Mouse (Mus musculus) macrophage (primary cell): ENCODE measurements around the gene Slc9a6. TPM values are rescaled to one million over a fixed set of nuclear protein-coding genes. Genes with fewer than 3 reads are reported as not detected.

Source experiments
- H3K27ac ChIP-seq: fragments of 350-480 bp; formaldehyde crosslinking; 2 replicates; pipeline ENCODE4 v1.9.0; 2021
- H3K36me3 ChIP-seq: fragments of 350-480 bp; formaldehyde crosslinking; 2 replicates; pipeline ENCODE4 v1.9.0; 2021; ENCODE audit errors: inconsistent target
- H3K4me3 ChIP-seq: fragments of 350-480 bp; formaldehyde crosslinking; 2 replicates; pipeline ENCODE4 v1.9.0; 2021; ENCODE audit errors: inconsistent target
- H3K79me2 ChIP-seq: fragments of 350-480 bp; formaldehyde crosslinking; 2 replicates; pipeline ENCODE4 v1.9.0; 2021; ENCODE audit errors: inconsistent target
- WGBS: methylation state at CpG from one replicate; pipeline ENCODE4 v1.1.7; 2026; ENCODE audit warnings: inconsistent platforms; ENCODE audit not compliant: missing documents; 5-methylcytosine and 5-hydroxymethylcytosine counted together
- polyA plus RNA-seq: library from polyadenylated mRNA; stranded (reverse); fragments of 250-400 nt; gene quantifications from 3 replicates; pipeline ENCODE4 v1.2.4, GENCODE M21; 2018; ENCODE audit warnings: inconsistent platforms

Gene Slc9a6
- polyA plus RNA-seq, 1 experiment from 2014 or later, result 11.7 TPM

GRCm38 (mm10) chrX:56683521-56683920 lies 74.0 kb downstream of the Slc9a6 start:
- Histone ChIP-seq H3K4me3 (no peak overlapping the region), H3K79me2 (no peaks in the 10 kb centered on the region), H3K36me3 (no peaks in the 10 kb centered on the region), H3K27ac (no peak overlapping the region)
- WGBS, result 95% methylated on average over 9 of the region's 10 CpGs

- H3K4me3 ChIP-seq, result no peak overlapping the region
- WGBS, result 68% methylated on average over 6 of the region's 6 CpGs
- H3K27ac ChIP-seq, result no peak overlapping the region
- no peaks in the 10 kb centered on the region for H3K36me3 ChIP-seq
- no peaks in the 10 kb centered on the region for H3K79me2 ChIP-seq
Measured at GRCm38 (mm10) chrX:56692554-56692953, 83.0 kb downstream of the Slc9a6 start.

GRCm38 (mm10) chrX:56694539-56694938 lies 85.0 kb downstream of the Slc9a6 start:
- Histone ChIP-seq H3K36me3 (no peaks in the 10 kb centered on the region), H3K4me3 (no peak overlapping the region), H3K79me2 (no peaks in the 10 kb centered on the region), H3K27ac (no peak overlapping the region)
- 100% methylated on average over 2 of the region's 2 CpGs for WGBS

- Histone ChIP-seq H3K79me2 (no peaks in the 10 kb centered on the region), H3K4me3 (no peak overlapping the region), H3K36me3 (no peaks in the 10 kb centered on the region), H3K27ac (no peak overlapping the region)
- WGBS, result 89% methylated on average over 5 of the region's 6 CpGs
Measured at GRCm38 (mm10) chrX:56697199-56697780, 87.7 kb downstream of the Slc9a6 start.

- WGBS, result 65% methylated on average over 4 of the region's 4 CpGs
Measured at GRCm38 (mm10) chrX:56697886-56698285, 88.3 kb downstream of the Slc9a6 start.

GRCm38 (mm10) chrX:56701261-56701660 lies 91.7 kb downstream of the Slc9a6 start:
- Histone ChIP-seq H3K79me2 (no peaks in the 10 kb centered on the region), H3K36me3 (no peaks in the 10 kb centered on the region), H3K4me3 (no peak overlapping the region), H3K27ac (no peak overlapping the region)
- 89% methylated on average over 3 of the region's 3 CpGs for WGBS

More at GRCm38 (mm10) chrX:56697886-56698285, 88.3 kb downstream of the Slc9a6 start:
- Histone ChIP-seq H3K36me3 (no peaks in the 10 kb centered on the region), H3K79me2 (no peaks in the 10 kb centered on the region), H3K27ac (no peak overlapping the region), H3K4me3 (no peak overlapping the region)

- H3K79me2 ChIP-seq, result no peaks in the 10 kb centered on the region
- no peaks in the 10 kb centered on the region for H3K36me3 ChIP-seq
- H3K4me3 ChIP-seq, result no peak overlapping the region
- no peak overlapping the region for H3K27ac ChIP-seq
- WGBS, result 93% methylated on average over 8 of the region's 8 CpGs
Measured at GRCm38 (mm10) chrX:56703965-56704562, 94.5 kb downstream of the Slc9a6 start.

GRCm38 (mm10) chrX:56708592-56709370 lies 99.2 kb downstream of the Slc9a6 start:
- Histone ChIP-seq H3K36me3 (no peaks in the 10 kb centered on the region), H3K79me2 (no peaks in the 10 kb centered on the region), H3K27ac (no peak overlapping the region), H3K4me3 (no peak overlapping the region)
- 82% methylated on average over 6 of the region's 6 CpGs for WGBS

GRCm38 (mm10) chrX:56710522-56710921 lies 101.0 kb downstream of the Slc9a6 start:
- Histone ChIP-seq H3K79me2 (no peaks in the 10 kb centered on the region), H3K36me3 (no peaks in the 10 kb centered on the region), H3K4me3 (no peak overlapping the region), H3K27ac (no peak overlapping the region)
- WGBS, result 86% methylated on average over 1 of the region's 1 CpGs

GRCm38 (mm10) chrX:56712666-56713065 lies 103.1 kb downstream of the Slc9a6 start:
- no peaks in the 10 kb centered on the region for H3K36me3 ChIP-seq
- 71% methylated on average over 1 of the region's 1 CpGs for WGBS
- no peak overlapping the region for H3K27ac ChIP-seq
- no peaks in the 10 kb centered on the region for H3K79me2 ChIP-seq
- H3K4me3 ChIP-seq, result no peak overlapping the region

Other genes starting within 250 kb of the Slc9a6 start
- 0.39 to 0.54 TPM (median 0.40 TPM) in 3 replicates for gene Smim10l2a, start 235.2 kb upstream of the Slc9a6 start, polyA plus RNA-seq
- 1.2 to 1.3 TPM in 2 of 3 replicates, not detected in the other for gene Gm2174, start 161.8 kb upstream of the Slc9a6 start, polyA plus RNA-seq
- 31.9 to 44.9 TPM (median 33.0 TPM) in 3 replicates for gene Ints6l, start 154.9 kb upstream of the Slc9a6 start, polyA plus RNA-seq
- not detected in 3 replicates for gene Gm10477, start 85.0 kb upstream of the Slc9a6 start, polyA plus RNA-seq
- not detected in 3 replicates for gene Gm648, start 60.2 kb upstream of the Slc9a6 start, polyA plus RNA-seq
- 13.8 to 26.4 TPM (median 18.8 TPM) in 3 replicates for gene Mmgt1, start 11.7 kb upstream of the Slc9a6 start, polyA plus RNA-seq
- gene Fhl1, start 122.0 kb downstream of the Slc9a6 start, polyA plus RNA-seq, result 0.17 TPM in 1 of 3 replicates, not detected in the others
- gene Map7d3, start 212.6 kb downstream of the Slc9a6 start, polyA plus RNA-seq, result 0.35 to 2.1 TPM (median 0.41 TPM) in 3 replicates